Mouse (Mus musculus) left cerebral cortex, adult 9 months (tissue): ENCODE data around the gene Dnm3.

ENCODE experiments used
- DNase-seq, 2 experiments: peaks; one replicate each; pipeline ENCODE4 v3.0.0; 2022; ENCODE audit warnings: low spot score in 2 of 2

The Dnm3 gene

GRCm38 (mm10) chr1:162124396-162124795, 353.4 kb downstream of the Dnm3 start:
- no peak for DNase-seq

GRCm38 (mm10) chr1:162121441-162122200, 356.2 kb downstream of the Dnm3 start:
- DNase-seq, result no peak

GRCm38 (mm10) chr1:162109437-162109813, 368.4 kb downstream of the Dnm3 start:
- no peak for DNase-seq

- no peak for DNase-seq
Measured at GRCm38 (mm10) chr1:162108726-162109436, 369.0 kb downstream of the Dnm3 start.

- peak in 1 of 2 experiments; percentile 48 for DNase-seq
Measured at GRCm38 (mm10) chr1:162108181-162108671, 369.6 kb downstream of the Dnm3 start.

- no peak for DNase-seq
Measured at GRCm38 (mm10) chr1:162107011-162107606, 370.7 kb downstream of the Dnm3 start.

- DNase-seq, result no peak
Measured at GRCm38 (mm10) chr1:162100961-162101830, 376.6 kb downstream of the Dnm3 start.

GRCm38 (mm10) chr1:162100033-162100820, 377.6 kb downstream of the Dnm3 start:
- no peak for DNase-seq

- no peak for DNase-seq
Measured at GRCm38 (mm10) chr1:162099203-162099602, 378.6 kb downstream of the Dnm3 start.

GRCm38 (mm10) chr1:162094523-162095272, 383.1 kb downstream of the Dnm3 start:
- DNase-seq, result no peak

GRCm38 (mm10) chr1:162093806-162094522, 383.9 kb downstream of the Dnm3 start:
- no peak for DNase-seq

GRCm38 (mm10) chr1:162092899-162093659, 384.8 kb downstream of the Dnm3 start:
- no peak for DNase-seq

GRCm38 (mm10) chr1:162092401-162092800, 385.4 kb downstream of the Dnm3 start:
- no peak for DNase-seq

GRCm38 (mm10) chr1:162083886-162084478, 393.9 kb downstream of the Dnm3 start:
- no peak for DNase-seq

- no peak for DNase-seq
Measured at GRCm38 (mm10) chr1:162083354-162083753, 394.5 kb downstream of the Dnm3 start.

GRCm38 (mm10) chr1:162082711-162083110, 395.1 kb downstream of the Dnm3 start:
- no peak for DNase-seq

GRCm38 (mm10) chr1:162081693-162082372, 396.0 kb downstream of the Dnm3 start:
- DNase-seq, result no peak

- DNase-seq, result no peak
Measured at GRCm38 (mm10) chr1:162079989-162080388, 397.8 kb downstream of the Dnm3 start.
